Mouse (Mus musculus) left cerebral cortex, postnatal 36 days (tissue): ENCODE measurements around the gene Serpina3m. TPM values are rescaled to one million over a fixed set of nuclear protein-coding genes. Genes with fewer than 3 reads are reported as not detected.
"Not testable (repeated sequence)": the region's sequence is repeated elsewhere in the genome, so short reads cannot be mapped to it uniquely, and the experiment has no call there.

Source experiments
- DNase-seq, 2 experiments: peaks; one replicate each; pipeline ENCODE4 v3.0.0; 2021 to 2022; ENCODE audit warnings: low spot score in 2 of 2, mixed read lengths in 1 of 2
- intact Hi-C: fragments of 180-260 bp; cut with DNase I; formaldehyde crosslinking; loops from one replicate; pipeline ENCODE4 v1.15.1; 2025
- total RNA-seq, 2 experiments: library from RNA; stranded (reverse); gene quantifications; 2 replicates each; pipeline ENCODE4 v1.2.3; 2021

Gene Serpina3m
- total RNA-seq, 2 experiments from 2014 or later = not detected

- intact Hi-C loops, DNase-seq: not testable (repeated sequence)
These were observed 47.7 kb downstream of the Serpina3m start for GRCm38 (mm10) chr12:104385987-104386386.

DNA sequence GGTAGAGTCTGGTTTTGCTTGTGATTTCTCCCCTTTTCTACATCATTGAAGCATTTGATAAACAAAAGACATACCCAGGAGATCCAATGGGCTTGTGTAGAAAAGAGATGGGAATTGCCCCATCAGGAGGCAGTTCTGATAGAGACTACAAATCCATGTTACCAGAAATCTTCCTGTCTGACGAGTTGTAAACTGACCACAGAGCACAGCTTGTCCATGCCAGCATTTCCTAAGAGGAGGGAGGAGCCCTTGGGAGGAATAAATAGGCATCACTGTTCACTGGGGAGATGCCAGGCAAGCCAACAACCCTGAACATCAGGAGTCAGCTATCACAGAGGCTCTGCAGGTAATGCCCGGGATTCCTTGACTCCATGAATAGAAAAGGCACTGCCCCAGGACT lies 48.6 kb downstream of the Serpina3m start:
- intact Hi-C loops, DNase-seq: not testable (repeated sequence)

DNA sequence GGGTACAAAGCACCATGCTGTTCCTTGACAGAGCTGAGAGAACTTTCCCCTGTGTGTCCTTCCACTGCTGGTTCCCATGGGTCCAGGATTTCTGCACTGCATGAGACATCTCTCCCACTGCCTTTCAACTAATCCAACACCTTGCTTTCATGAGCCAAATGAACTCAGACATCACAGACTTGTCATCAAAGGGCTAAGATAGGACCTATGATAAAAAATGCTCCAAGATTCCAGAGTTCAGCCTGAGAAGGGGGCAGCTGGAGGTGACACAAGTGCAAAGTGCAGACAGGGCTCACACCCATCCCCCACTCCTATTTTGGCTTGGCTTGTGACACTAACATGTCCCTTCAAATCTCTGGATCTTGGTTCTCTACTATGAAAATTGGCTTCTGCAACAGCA lies 50.2 kb downstream of the Serpina3m start:
- intact Hi-C loops = no loop called here
- no peak for DNase-seq

DNA sequence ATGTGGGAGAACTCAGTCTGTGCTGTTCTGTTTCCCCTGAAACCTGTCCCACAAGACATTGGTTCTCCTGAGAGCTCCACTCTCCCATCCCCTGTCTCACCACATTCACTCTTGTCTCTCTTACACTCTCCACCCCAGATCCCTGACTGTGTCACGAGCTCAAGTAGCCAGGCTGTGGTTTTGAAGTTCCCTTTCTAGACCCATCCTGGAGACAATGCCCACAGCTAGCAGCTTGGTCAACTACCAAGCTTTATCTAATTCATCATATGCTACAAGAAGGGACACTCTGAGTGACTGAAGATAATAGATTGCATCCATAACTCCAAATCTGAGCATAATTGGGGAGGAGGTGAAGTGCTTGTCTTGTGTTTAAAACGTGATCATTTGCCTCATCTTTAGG lies 52.8 kb downstream of the Serpina3m start:
- intact Hi-C loops, DNase-seq: not testable (repeated sequence)

DNA sequence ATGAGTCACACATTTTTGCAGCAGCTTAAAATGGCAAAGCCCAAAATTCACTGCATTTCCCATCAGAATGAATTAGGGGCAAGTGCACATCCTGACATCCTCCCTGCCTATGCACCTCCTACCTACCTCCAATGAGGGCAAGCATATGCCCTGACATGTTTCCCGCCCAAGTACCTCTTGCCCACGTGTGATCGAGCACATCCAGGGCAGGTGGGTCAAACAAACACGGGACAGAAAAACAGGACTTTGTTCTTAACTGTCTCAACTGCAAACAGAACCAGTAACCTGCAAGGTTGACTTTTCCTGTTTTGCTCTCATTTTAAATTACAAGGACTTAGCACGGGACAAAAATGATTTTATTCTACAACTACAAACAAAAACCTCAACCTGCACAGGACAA lies 65.7 kb downstream of the Serpina3m start:
- intact Hi-C loops = no loop called here

GRCm38 (mm10) chr12:104406454-104406885 lies 68.2 kb downstream of the Serpina3m start, which contains the start of gene Serpina3n:
Gene Serpina3n (plus strand): TSS chr12:104406729.
- no peak for DNase-seq
- intact Hi-C loops = no loop called here

More for the DNA sequence above, 65.7 kb downstream of the Serpina3m start:
- no peak for DNase-seq

DNA sequence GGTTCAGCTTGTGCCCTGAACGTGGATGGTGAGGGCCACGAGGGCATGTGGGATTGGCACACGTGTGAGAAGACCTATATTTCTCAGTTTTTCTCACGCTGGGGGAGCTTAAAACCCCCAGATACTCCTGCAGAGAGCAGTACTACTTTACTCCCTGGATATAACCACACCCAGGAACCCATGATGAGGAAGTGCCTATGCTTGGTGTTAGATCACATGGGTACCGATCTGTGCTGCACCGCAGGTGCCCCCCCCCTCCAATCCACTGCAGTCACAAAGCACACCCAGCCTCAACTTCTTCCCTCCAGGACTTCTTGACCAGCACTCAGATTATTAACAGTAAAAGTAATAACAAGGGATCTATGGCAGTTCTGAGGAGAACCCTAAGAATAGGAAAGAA lies 74.2 kb downstream of the Serpina3m start:
- DNase-seq = no peak
- intact Hi-C loops = no loop called here

DNA sequence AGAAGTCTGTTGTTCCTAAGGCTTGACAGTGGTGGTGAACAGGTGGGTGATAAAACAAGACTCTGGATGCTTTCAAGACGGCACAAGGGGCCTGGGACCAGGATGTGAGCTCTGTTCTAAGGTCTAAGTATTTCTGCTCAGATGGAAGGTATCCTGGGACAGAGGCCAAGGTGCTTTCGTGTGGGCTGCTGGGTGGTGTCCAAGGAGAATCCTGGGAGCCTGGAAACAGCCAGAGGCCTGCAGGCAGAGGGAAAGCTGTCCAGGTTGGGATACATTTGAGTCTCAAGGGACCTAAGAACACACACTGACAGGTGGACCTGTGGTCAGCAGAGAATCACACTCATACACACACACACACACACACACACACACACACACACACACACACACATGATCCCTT lies 76.3 kb downstream of the Serpina3m start:
- intact Hi-C loops = no loop called here
- no peak for DNase-seq

DNA sequence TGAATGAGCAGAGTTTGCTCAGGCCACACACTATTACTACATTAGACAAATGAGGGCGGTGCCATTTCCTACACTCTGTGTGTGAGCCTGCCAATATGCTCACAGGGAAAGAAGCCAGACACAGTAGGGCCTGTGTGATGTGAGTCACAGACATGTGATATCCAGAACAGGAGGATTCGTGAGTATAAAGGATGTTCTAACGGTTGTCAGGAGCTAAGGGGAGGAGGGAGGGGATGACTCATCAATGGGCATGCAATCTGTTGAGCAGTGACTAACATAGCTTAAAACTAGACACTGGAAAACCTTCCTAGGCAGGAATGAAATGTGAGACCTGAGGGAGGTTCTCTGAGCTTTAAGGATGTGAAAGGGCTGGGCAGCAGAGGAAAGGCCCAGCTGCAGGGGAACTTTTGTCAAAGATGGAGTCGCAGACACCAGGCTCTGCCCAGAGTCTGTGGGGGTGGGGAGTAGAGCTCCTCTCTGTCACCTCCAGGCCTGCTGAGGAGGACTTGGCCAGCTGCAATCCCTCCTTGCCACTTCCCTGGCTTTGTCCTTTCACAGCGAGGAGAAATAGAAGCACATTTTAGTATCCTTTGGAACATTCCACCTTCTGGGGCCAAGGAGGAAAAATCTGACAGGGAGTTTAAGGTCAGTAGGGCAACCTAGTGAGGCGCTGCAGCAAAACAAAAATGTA lies 77.5 kb downstream of the Serpina3m start:
- DNase-seq = peak; percentile 53 to 70
- intact Hi-C loops = loop anchor here (5.0 kb wide), 3 partner anchors 63 to 343 kb away; no protein-coding TSS in a partner anchor

DNA sequence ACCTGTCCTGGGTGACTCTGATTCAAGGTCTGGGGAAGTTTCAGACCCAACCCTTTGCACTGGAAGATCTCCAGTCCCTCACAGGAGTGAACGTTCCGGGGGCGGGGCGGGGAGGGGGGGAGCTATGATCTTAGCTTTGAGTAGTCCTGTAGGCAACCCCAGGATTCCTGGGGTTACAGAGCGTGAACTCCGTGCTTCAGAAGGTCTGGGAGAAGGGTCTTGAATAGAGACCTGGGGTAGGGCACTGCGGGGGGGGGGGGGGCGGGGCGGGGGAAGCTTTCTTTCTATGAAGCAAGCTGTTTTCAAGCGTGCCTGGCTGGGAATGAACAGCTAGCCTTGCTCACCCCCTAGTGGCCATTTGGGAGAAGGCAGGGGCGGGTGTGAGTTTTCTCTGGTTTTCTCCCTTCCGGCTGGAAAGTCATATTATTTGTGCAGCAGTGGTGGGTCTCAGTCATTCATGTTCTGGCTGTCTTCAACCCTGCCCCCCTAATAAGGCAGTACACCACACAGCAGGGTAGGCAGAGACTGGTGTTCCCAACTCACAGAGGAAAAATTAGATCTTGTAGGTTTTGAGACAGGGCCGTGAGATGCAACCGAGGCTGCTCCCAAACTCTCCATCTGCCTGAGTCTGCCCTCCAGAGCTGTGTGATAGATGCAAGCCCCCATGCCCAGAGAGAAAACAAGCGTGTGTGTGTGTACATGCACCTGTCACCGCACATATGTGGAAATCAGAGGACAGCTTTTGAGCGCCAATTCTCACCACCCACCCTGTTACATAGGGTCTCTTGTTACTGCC lies 80.3 kb downstream of the Serpina3m start:
- intact Hi-C loops = loop anchor here (2.0 to 5.0 kb wide), 4 partner anchors 66 to 424 kb away; no protein-coding TSS in a partner anchor

GRCm38 (mm10) chr12:104419136-104419462 lies 80.8 kb downstream of the Serpina3m start:
- no peak for DNase-seq
- intact Hi-C loops = loop anchor here (2.0 to 5.0 kb wide), 4 partner anchors 67 to 424 kb away; no protein-coding TSS in a partner anchor

More for the DNA sequence above, 80.3 kb downstream of the Serpina3m start:
- peak; percentile 74 to 78 for DNase-seq

DNA sequence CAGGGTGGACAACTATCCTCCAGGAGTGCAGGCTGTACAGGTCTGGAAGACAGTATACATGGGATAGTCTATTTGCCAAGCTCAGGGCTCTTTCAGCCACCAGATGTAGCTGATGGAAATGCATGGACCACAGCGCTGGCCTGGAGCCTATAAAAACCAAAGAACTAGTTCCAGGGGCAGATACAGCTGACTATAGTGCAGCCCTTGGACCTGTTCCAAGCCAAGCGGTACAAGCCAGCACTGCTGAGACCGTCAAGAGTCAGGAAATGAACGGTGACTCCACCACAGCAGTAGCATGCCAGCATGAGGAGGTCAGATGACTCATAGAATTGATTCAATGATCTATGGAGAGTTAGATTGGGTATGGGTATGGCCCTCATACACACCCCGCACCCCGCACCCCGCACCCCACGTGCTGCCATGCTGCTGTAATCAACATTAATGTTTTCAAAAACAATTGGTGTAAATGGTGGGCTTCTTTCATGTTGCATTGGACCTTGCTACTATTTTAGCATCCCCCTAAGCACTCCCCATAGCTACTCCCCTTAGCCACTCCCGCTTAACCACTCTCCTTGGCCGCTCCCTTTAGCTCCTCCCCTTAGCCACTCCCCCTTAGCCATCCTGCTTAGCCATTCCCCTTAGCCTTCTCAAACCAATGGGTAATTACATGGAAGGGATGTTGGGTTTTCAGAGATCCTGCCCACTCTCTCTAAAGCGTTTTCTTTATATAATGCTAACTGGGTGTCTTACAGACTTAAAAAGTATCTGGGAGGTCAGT lies 84.5 kb downstream of the Serpina3m start:
- DNase-seq = no peak
- intact Hi-C loops = no loop called here

DNA sequence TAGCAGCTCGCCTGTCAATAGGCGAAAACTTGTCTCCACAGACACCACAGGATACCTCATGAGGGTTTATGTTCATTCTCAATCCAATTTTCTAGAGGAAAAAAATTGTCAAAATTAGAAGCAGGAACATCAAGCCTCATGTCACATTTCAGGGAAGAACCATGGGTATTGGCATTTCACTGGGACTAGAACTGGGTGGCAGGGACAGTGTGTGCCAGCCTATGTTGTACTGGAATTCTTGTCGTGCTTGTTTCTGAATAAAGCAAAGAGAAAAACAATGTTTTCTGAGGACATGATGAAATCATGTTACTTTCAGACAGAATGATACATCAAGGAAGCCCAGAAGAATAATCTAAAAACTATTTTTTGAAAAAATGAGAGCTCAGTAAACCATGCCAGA lies 87.3 kb downstream of the Serpina3m start:
- intact Hi-C loops = no loop called here
- DNase-seq = no peak

DNA sequence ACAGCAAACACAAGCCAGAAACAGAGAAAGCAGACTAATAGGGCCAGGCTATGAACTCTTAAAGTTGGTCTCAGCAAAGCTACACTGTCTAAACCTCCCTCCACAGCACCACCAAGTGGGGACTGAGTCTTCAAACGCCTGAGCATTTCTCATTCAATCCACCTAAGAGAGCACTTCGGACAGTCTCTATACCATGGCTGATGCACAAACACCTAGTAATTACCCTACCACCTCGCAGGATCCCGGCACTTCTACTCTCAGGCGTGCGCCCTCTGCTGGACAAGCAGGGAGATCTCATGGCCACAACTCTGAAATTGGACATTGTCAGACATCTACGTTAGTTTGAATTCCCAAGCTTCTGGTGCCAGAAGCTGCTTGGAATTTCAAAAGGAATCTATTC lies 88.6 kb downstream of the Serpina3m start:
- DNase-seq = no peak
- intact Hi-C loops = no loop called here

GRCm38 (mm10) chr12:104431359-104431758 lies 93.1 kb downstream of the Serpina3m start:
- DNase-seq = no peak
- intact Hi-C loops = no loop called here

DNA sequence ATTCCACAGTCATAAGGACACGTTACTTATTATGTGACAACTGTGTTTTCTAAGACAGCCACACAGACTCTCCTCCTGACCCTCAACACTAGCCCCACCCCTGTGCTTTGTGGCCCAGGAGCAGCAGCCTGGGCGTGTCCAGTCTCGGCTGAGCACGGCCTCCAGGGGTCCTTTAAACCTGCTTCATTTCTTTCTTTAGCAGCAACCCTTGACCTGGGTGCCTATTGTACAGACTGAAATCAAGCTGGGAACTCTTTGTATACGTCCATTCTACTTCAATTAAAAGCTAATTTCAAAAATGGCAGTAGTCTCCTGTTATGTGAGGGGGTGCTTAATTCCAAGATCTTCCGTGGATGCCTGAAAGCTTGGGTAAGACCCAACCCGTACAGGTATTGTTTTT lies 94.9 kb downstream of the Serpina3m start:
- DNase-seq = no peak
- intact Hi-C loops = no loop called here

- no peak for DNase-seq
- intact Hi-C loops = no loop called here
These were observed 95.9 kb downstream of the Serpina3m start for GRCm38 (mm10) chr12:104433951-104434735.

DNA sequence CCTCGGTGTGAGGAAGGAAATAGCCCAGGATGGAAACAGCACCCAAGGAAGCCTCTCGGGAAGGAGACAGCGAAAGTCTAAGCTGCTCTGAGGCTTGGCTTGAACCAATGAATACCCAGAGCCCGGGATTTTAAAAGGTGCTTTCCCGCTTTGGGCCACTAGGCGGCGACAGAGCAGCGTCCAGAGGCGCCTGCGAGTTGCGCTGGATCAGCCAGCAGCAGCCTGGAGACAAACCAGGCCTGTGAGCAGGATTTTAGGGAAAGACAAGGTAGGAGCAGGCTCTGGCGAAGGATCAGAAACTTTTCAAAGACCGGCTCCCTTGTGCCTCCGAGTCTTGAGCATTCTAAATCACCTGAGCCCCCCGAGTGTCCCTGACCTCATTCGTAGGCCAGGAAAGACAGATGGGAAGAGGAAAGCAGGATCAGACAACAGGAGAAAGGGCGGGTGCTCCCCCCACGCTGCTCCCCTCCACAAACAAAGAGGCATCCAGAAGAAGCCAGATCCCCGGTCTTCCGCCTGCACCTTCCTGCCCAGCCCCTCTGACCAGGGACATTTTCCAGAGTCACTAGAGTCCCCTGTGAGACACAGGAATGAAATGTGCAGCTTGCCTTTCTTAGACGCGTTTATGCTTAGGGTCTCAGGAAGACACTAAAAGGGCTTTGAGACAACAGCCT lies 101.9 kb downstream of the Serpina3m start:
- intact Hi-C loops = loop anchor here (1.0 to 5.0 kb wide), 2 partner anchors 257 to 499 kb away; no protein-coding TSS in a partner anchor
- peak; percentile 78 to 88 for DNase-seq

GRCm38 (mm10) chr12:104443716-104444115 lies 105.4 kb downstream of the Serpina3m start:
- intact Hi-C loops = loop anchor here (5.0 kb wide), 1 partner anchor 254 kb away; no protein-coding TSS in a partner anchor
- no peak for DNase-seq
